8 mouse cellular contexts compared by ENCODE assay signal in the genomic region with DNA sequence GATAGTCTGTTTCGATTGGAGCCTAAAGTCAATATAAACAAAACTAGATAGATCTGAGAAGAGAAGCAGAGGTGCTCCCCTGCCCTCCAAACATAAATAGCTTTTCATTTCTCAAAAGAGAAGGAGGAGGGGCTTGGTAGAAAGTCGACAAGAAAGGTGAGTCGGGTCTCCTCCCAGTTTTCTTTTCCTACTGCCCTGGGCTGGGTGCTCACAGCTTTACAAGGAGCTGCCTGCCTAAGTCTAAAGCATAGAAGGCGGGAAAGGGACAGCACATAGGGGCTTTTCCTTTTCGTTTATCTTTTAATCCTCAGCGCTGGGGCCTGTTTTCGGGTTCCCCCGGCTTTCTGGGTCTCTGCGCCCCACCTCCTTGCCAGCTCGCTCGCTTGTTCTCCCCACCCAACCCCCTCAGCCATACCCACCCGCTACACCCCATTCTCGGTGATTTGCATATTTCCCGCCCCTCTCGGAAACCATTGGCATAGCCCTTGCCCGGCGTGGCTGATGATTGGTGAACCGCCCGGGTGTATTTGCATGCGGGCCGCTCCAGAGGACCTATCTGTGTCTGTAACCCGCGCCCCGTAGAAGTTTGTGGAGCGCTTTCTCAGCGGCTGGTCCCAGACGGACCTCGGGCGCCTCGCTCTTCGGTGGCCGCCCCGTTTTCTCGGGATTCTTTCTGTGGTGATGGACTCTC. TPM values are rescaled to one million over a fixed set of nuclear protein-coding genes. Genes with fewer than 3 reads are reported as not detected.
DNase-seq lines count a peak whose midpoint lies in the region; ATAC-seq lines count a peak whose summit lies in the region.

Abtb2 (plus strand) TSS at position 579 of the 691 bp plus-strand sequence.

- no peaks in the 10 kb centered on the region for H3K36me3 ChIP-seq in megakaryocyte, embryonic 14.5 days (replicated peaks; ENCODE audit: low read length)

- peaks cover 24% of the 10 kb centered on the region for H3K4me1 ChIP-seq in megakaryocyte, embryonic 14.5 days

- no peaks in the 10 kb centered on the region for H3K9me3 ChIP-seq in megakaryocyte, embryonic 14.5 days

- H3K27me3 ChIP-seq in megakaryocyte, embryonic 14.5 days (replicated peaks) = peaks cover 81% of the 10 kb centered on the region

- peak within 1 kb of the TSS; percentile 92 for H3K4me3 ChIP-seq in megakaryocyte, embryonic 14.5 days (replicated peaks)

- ATAC-seq in inflammation-experienced regulatory T-cells, adult 6 months = peak; percentile 92

- DNase-seq in adrenal gland, adult (ENCODE audit: inconsistent age in 2 of 2, low spot score in 1 of 2) = peak; percentile 95 to 99
- peak; percentile 96 for DNase-seq in embryo, embryonic 10 days (ENCODE audit: low spot score)
- DNase-seq in gastrocnemius, postnatal 10 days = peak; percentile 85
- peak; percentile 58 to 86 for DNase-seq in left cerebral cortex, adult 9 months (ENCODE audit: low spot score in 2 of 2)
- peak; percentile 87 to 88 for DNase-seq in right cerebral cortex, adult 2 months (ENCODE audit: low spot score in 2 of 2)
- peak; percentile 75 for DNase-seq in urinary bladder, postnatal 10 days (ENCODE audit: low spot score)

RNA-seq across cellular contexts. Expression of gene Abtb2, which starts in this region (rescaled TPM):
- 10 to 100 TPM; 11.0 to 13.6 TPM for total RNA-seq in gastrocnemius, postnatal 10 days (2021)
- polyA plus RNA-seq in inflammation-experienced regulatory T-cells, adult 6 months (2017; shearing (Covaris generic)) = 10 to 100 TPM in 2 of 3 experiments, 1 to 10 TPM in 1; 7.6 to 11.6 (median 10.8) TPM
- polyA plus RNA-seq in megakaryocyte, embryonic 14.5 days (2012; ENCODE audit: insufficient read depth, low replicate concordance) = 0.50 TPM in 1 of 2 replicates, not detected in the other

Comparison
In these comparisons a context has a peak if more than half of its experiments do, and no peak if none do; other contexts are left out.
1. Peak in every context shown above with its lines: DNase-seq, ATAC-seq and H3K4me3 ChIP-seq.